Mouse (Mus musculus) embryonic facial prominence, embryonic 11.5 days (tissue): Measurements from ENCODE around the gene Cox19. TPM values are rescaled to one million over a fixed set of nuclear protein-coding genes. Genes with fewer than 3 reads are reported as not detected.
"Not testable (repeated sequence)": the region's sequence is repeated elsewhere in the genome, so short reads cannot be mapped to it uniquely, and the experiment has no call there.

ENCODE experiments used
- ATAC-seq: fragments of 200-750 bp; cut with Nextera tagmentation; replicated peaks from 2 replicates; pipeline ENCODE4 v1.8.0; 2017; ENCODE audit warnings: low read depth; ENCODE audit not compliant: insufficient number of reproducible peaks, low FRiP score, low TSS enrichment
- DNase-seq: peaks from one replicate; pipeline ENCODE4 v3.0.0-alpha.2; 2015; ENCODE audit warnings: low spot score
- H3K27ac ChIP-seq: fragments of 300-500 bp; sonication (generic); replicated peaks from 2 replicates; pipeline ENCODE4 v1.5.1; 2014; ENCODE audit warnings: mild to moderate bottlenecking, low read depth, low read length, control low read depth
- H3K27me3 ChIP-seq: fragments of 300-500 bp; sonication (generic); 2 replicates; pipeline ENCODE4 v1.6.1; 2014; ENCODE audit warnings: mild to moderate bottlenecking, low read length, moderate library complexity, mixed read lengths; ENCODE audit not compliant: control insufficient read depth, insufficient read depth
- H3K36me3 ChIP-seq: fragments of 300-500 bp; sonication (generic); replicated peaks from 2 replicates; pipeline ENCODE4 v1.6.1; 2014; ENCODE audit warnings: low read depth, mild to moderate bottlenecking, low read length, moderate library complexity, mixed read lengths; ENCODE audit not compliant: control insufficient read depth, insufficient read depth
- H3K4me1 ChIP-seq: fragments of 300-500 bp; sonication (generic); 2 replicates; pipeline ENCODE4 v1.6.1; 2014; ENCODE audit warnings: low read length, mixed read lengths; ENCODE audit not compliant: control insufficient read depth, insufficient read depth
- H3K4me2 ChIP-seq: fragments of 300-500 bp; sonication (generic); 2 replicates; pipeline ENCODE4 v1.6.1; 2014; ENCODE audit warnings: low read depth, mild to moderate bottlenecking, control low read depth, low read length, moderate library complexity
- H3K4me3 ChIP-seq: fragments of 300-500 bp; sonication (generic); 2 replicates; pipeline ENCODE4 v1.5.1; 2014; ENCODE audit warnings: low read depth, low read length, control low read depth
- H3K9ac ChIP-seq: fragments of 300-500 bp; sonication (generic); replicated peaks from 2 replicates; pipeline ENCODE4 v1.6.1; 2014; ENCODE audit warnings: mild to moderate bottlenecking, control low read depth, low read length
- H3K9me3 ChIP-seq: fragments of 300-500 bp; sonication (generic); replicated peaks from 2 replicates; pipeline ENCODE4 v1.6.1; 2016; ENCODE audit warnings: mild to moderate bottlenecking, low read length, inconsistent platforms, mixed read lengths; ENCODE audit not compliant: control insufficient read depth
- WGBS: fragments of 180-500 bp; shearing (Covaris S2); extraction: QIAGEN DNeasy Blood & Tissue Kit; methylation state at CpG from one replicate; pipeline ENCODE4 v1.1.7; 2014; 5-methylcytosine and 5-hydroxymethylcytosine counted together
- polyA plus RNA-seq: library from polyadenylated mRNA; unstranded; fragments of >200 nt; fragmentation: Nextera tagmentation; extraction: Ambion mirVana; gene quantifications from 2 replicates; pipeline ENCODE4 v1.2.1, GENCODE M21; 2014

The Cox19 gene
- polyA plus RNA-seq, 1 experiment from 2014 or later = 116 TPM

DNA sequence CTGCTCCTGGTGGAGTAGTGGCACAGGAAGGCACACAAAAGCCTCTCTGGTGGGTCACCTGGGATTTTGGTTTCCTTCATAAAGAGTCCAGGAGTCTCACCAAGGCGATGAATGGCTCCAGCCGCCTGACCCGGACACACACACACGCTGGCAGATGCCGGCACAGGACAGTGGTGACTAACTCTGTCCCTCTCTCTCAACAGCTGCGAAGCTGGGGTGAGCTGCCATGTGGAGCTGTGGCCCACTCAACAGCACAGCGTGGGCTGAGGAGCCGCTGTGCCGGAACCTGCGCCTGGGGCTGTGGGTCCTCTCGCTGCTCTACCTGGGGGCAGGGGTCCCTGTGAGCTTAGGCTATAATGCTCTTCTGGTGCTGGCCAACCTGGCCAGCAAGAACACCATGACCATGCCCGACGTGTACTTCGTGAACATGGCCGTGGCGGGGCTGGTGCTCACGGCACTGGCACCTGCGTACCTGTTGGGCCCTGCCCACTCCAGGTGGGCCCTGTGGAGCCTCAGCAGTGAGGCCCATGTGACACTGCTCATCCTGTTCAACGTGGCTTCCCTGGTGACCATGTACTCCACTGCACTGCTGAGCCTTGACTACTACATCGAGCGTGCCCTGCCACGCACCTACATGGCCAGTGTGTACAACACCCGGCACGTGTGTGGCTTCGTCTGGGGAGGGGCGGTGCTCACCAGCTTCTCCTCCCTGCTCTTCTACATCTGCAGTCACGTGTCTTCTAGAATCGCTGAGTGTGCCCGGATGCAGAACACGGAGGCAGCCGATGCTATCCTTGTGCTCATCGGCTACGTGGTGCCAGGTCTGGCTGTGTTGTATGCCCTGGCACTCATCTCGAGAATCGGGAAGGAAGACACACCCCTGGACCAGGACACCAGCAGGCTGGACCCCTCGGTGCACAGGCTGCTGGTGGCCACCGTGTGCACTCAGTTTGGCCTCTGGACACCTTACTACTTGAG is 41.3 kb upstream of the Cox19 start:
- 92% methylated on average over 37 of the region's 37 CpGs for WGBS
- H3K9me3 ChIP-seq = no peaks in the 10 kb centered on the region
- H3K27me3 ChIP-seq = no peaks in the 10 kb centered on the region
- ATAC-seq = no peak
- H3K27ac ChIP-seq = no peak overlapping the region
- DNase-seq = no peak
- H3K36me3 ChIP-seq = no peaks in the 10 kb centered on the region
- H3K4me3 ChIP-seq = no peak overlapping the region
- H3K4me1 ChIP-seq = peaks cover 2% of the 10 kb centered on the region; the same call in 1 of the 2 replicates
- H3K9ac ChIP-seq = no peak overlapping the region
- no peak overlapping the region for H3K4me2 ChIP-seq

DNA sequence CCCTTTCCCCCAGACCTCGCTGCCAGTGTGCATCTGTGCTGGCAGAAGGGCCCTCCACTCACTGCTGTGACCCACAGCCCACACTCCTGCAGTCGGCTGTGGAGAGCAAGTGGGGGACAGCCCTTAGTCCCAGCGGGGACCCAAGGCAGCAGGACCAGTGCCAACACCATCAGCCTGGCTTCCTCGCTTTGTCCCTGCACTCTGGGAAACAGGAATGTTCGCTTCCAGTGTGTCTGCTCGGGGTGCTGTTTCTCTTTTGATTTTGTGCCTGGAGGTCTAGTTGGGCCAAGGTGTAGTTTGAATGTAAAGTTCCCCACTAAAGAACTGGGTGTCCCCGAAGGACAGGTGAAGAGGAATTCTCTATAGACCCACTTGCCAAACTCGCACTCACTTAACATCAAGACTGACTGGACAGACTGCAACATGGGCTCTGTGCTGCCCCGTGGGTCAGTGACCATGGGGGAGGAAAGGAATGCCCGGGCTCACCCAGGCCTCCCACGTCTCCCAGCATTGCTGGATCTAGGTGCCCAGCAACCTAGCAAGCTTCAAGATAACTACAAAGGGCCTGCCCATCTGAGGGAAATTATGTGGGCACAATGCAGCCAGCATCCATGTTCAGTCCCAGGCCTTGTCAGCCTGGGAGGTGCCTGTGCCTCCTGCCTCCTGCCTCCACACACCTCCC is 40.2 kb upstream of the Cox19 start:
- H3K36me3 ChIP-seq = no peaks in the 10 kb centered on the region
- H3K27ac ChIP-seq = no peak overlapping the region
- peaks cover 2% of the 10 kb centered on the region; the same call in 1 of the 2 replicates for H3K4me1 ChIP-seq
- no peak overlapping the region; the same call in 1 of the 2 replicates for H3K4me2 ChIP-seq
- DNase-seq (no peak), ATAC-seq (no peak)
- H3K4me3 ChIP-seq = no peak overlapping the region
- H3K27me3 ChIP-seq = no peaks in the 10 kb centered on the region
- 81% methylated on average over 11 of the region's 11 CpGs for WGBS
- peak overlapping the region; percentile 22; the same call in 1 of the 2 replicates for H3K9ac ChIP-seq
- H3K9me3 ChIP-seq = no peaks in the 10 kb centered on the region

DNA sequence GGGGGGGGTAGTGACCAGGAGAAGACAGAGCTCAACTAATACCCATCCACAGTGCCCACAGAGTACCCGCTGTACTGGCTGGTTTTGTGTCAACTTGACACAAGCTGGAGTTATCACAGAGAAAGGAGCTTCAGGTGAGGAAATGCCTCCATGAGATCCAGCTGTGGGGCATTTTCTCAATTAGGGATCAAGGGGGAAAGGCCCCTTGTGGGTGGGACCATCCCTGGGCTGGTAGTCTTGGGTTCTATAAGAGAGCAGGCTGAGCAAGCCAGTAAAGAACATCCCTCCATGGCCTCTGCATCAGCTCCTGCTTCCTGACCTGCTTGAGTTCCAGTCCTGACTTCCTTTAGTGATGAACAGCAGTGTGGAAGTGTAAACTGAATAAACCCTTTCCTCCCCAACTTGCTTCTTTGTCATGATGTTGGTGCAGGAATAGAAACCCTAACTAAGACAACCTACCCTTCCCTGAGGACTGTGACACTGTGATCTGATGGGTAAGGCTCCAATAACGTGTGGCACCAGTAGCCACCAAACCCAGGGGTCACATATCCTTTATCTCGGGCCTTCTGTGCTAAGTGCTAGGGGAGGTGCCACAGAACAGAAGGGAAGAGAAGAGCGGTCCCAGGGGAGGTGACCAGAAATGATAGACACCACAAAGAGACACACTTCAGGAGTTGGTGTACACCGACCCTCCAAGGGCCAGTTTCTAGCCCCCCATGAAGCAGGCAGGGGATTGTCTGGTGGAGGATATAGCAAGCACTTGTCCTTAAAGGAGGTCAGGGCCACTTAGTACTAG is 39.3 kb upstream of the Cox19 start:
- not testable (repeated sequence) for DNase-seq, H3K9ac ChIP-seq, H3K4me1 ChIP-seq, H3K9me3 ChIP-seq, H3K36me3 ChIP-seq, ATAC-seq, H3K4me2 ChIP-seq, H3K27ac ChIP-seq, H3K27me3 ChIP-seq, H3K4me3 ChIP-seq
- WGBS = 76% methylated on average over 5 of the region's 5 CpGs

DNA sequence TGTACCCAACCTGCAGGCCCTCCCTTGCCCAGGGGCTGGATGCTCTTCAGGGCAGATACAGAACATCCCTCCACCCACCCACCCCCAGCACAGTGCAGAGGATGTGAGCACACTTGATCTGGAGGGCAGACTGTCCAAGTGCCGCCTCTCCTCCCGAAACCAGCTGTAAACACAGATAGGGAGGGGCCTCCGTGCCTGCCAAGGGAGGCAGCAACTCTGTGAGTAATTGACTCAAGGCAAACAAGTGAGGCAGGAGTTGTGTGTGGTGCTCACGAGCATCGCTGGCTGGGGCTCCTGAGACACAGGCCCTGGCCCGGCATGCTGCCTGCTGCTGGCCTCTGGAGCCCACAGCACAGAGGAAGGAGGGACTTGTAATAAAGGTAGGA is 38.5 kb upstream of the Cox19 start:
- DNase-seq = peak; percentile 26
- Histone ChIP-seq H3K27me3 (no peaks in the 10 kb centered on the region), H3K4me1 (peaks cover 2% of the 10 kb centered on the region; the same call in 1 of the 2 replicates), H3K9ac (no peak overlapping the region; the same call in none of the 2 replicates), H3K27ac (no peak overlapping the region), H3K4me2 (no peak overlapping the region), H3K9me3 (no peaks in the 10 kb centered on the region), H3K36me3 (no peaks in the 10 kb centered on the region), H3K4me3 (no peak overlapping the region)
- WGBS = 18% methylated on average over 6 of the region's 6 CpGs
- no peak for ATAC-seq

DNA sequence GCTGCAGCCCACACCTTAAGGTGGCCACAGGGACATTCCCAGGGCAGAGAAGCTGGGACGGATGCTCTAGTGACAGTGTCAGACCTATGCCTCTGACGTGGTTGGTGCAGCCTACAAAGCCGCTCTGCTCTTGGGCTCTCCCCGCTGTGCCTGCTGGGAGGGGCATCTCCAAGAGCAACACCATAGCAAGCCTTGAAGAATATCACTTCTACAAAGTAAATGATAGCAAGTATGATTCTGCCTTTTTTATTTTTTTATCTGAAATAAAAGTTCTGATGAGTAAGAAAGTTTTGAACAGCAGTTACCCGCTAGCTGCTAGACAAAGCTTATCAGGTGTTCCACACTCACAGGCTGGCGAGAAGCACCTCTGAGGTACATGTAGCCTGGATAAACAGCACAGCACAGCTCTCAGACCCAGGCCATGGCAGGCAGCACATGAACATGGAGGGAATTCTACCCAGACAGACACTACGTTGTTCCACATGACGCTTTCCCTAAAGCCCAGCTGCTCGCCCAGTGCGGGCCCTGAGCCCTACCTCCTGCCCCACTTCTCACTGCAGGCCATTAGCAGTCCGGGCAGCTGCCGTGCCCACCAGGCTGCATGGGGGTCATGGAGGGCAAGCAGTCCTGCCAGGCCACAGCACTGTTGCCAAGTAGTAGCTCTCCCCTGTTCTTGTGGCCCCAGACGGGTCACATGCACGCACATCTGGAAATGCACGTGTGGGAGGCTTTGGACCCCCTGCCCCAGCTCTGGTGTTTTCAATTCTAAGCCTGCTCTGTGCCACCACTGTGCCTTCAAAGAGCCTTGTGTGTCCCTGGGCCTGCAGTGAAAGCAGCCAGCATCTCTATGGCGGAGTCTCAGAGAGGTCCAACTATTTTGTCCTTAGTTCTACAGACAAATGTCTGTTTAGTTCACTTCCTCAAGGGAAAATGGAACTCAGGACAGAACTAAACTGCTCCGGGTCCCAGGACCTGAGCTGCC is 37.8 kb upstream of the Cox19 start:
- H3K9ac ChIP-seq = no peak overlapping the region; the same call in none of the 2 replicates
- 67% methylated on average over 17 of the region's 17 CpGs for WGBS
- DNase-seq = no peak
- no peak overlapping the region for H3K4me3 ChIP-seq
- H3K36me3 ChIP-seq = no peaks in the 10 kb centered on the region
- peak; percentile 24; the same call in 1 of the 2 replicates for ATAC-seq
- no peaks in the 10 kb centered on the region for H3K9me3 ChIP-seq
- no peaks in the 10 kb centered on the region for H3K27me3 ChIP-seq
- H3K4me2 ChIP-seq = no peak overlapping the region
- H3K4me1 ChIP-seq = peaks cover 2% of the 10 kb centered on the region; the same call in 1 of the 2 replicates
- H3K27ac ChIP-seq = peak overlapping the region; percentile 31; the same call in 1 of the 2 replicates

DNA sequence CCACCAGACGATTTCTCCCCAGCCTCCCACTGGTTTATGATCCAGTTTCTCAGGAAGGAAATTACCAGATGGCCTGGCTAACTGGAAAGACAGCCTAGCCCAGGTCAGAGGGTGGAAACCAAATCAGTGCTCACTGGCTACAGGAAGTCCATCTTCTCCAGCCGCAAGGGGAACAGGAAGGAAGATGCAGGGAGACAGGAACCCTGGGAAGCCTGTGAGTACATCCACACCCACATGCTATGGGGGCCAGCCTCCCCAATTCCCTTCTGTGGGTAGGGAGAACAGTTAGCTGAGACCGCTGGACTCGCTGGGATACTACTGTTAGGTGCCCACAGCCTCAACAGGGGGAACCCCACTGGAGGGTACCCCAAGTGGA is 37.0 kb upstream of the Cox19 start:
- 76% methylated on average over 4 of the region's 4 CpGs for WGBS
- Histone ChIP-seq H3K4me1 (peaks cover 2% of the 10 kb centered on the region; the same call in 1 of the 2 replicates), H3K36me3 (no peaks in the 10 kb centered on the region), H3K9me3 (no peaks in the 10 kb centered on the region), H3K27ac (0 out of 2 replicates have a peak overlapping the region, but pooled peaks have one; percentile 3), H3K27me3 (no peaks in the 10 kb centered on the region), H3K4me3 (no peak overlapping the region), H3K4me2 (no peak overlapping the region), H3K9ac (no peak overlapping the region)
- DNase-seq (no peak), ATAC-seq (no peak)
